Mouse (Mus musculus) C2C12 (cell line): Measurements from ENCODE around the gene Rnf207. TPM values are rescaled to one million over a fixed set of nuclear protein-coding genes. Genes with fewer than 3 reads are reported as not detected.

Experiments used
- H3K27me3 ChIP-seq: one replicate; pipeline ENCODE4 v1.6.1; 2011; ENCODE audit not compliant: control insufficient read depth, insufficient read depth, insufficient read length
- H3K36me3 ChIP-seq: one replicate; pipeline ENCODE4 v1.6.1; 2011; ENCODE audit not compliant: control insufficient read depth, insufficient read depth
- H3K4me3 ChIP-seq: one replicate; pipeline ENCODE4 v1.5.1; 2011; ENCODE audit warnings: mild to moderate bottlenecking, control low read depth; ENCODE audit not compliant: poor library complexity, insufficient read depth, severe bottlenecking
- H3K79me2 ChIP-seq: one replicate; pipeline ENCODE4 v1.6.1; 2011; ENCODE audit not compliant: control insufficient read depth, insufficient read depth
- H3K79me3 ChIP-seq: one replicate; pipeline ENCODE4 v1.6.1; 2011; ENCODE audit warnings: low read depth, control low read depth
- H3ac ChIP-seq: one replicate; pipeline ENCODE3; 2011; ENCODE audit warnings: low read depth; ENCODE audit not compliant: control insufficient read depth, insufficient read length
- CEBPB ChIP-seq: IDR thresholded peaks from one replicate; pipeline ENCODE4 v1.6.1; 2011; ENCODE audit warnings: low read depth, mild to moderate bottlenecking, control low read depth, moderate library complexity
- CTCF ChIP-seq: IDR thresholded peaks from one replicate; pipeline ENCODE4 v1.5.1; 2011; ENCODE audit not compliant: control insufficient read depth, insufficient read depth, insufficient read length
- FOSL1 ChIP-seq: IDR thresholded peaks from one replicate; pipeline ENCODE4 v1.8.0; 2011; ENCODE audit warnings: mild to moderate bottlenecking, low read length; ENCODE audit not compliant: poor library complexity, insufficient read depth, severe bottlenecking
- MAX ChIP-seq: IDR thresholded peaks from one replicate; pipeline ENCODE4 v1.6.1; 2011; ENCODE audit warnings: mild to moderate bottlenecking, control low read depth
- MYOD1 ChIP-seq: IDR thresholded peaks from one replicate; pipeline ENCODE4 v1.6.1; 2011; ENCODE audit warnings: low read depth; ENCODE audit not compliant: control insufficient read depth, insufficient read length
- MYOG ChIP-seq: IDR thresholded peaks from one replicate; pipeline ENCODE4 v1.6.1; 2011; ENCODE audit not compliant: control insufficient read depth, insufficient read length; ENCODE audit errors: extremely low read depth
- USF1 ChIP-seq: IDR thresholded peaks from one replicate; pipeline ENCODE4 v1.6.1; 2011; ENCODE audit warnings: low read depth, mild to moderate bottlenecking, control low read depth, moderate library complexity
- polyA plus RNA-seq: library from polyadenylated mRNA; unstranded; fragments of >200 nt; fragmentation: generic; extraction: Trizol; gene quantifications from one replicate; pipeline ENCODE4 v1.2.1, GENCODE M21; 2012; ENCODE audit warnings: missing spikeins

Rnf207 gene
- polyA plus RNA-seq, 1 experiment: 0.23 TPM

DNA sequence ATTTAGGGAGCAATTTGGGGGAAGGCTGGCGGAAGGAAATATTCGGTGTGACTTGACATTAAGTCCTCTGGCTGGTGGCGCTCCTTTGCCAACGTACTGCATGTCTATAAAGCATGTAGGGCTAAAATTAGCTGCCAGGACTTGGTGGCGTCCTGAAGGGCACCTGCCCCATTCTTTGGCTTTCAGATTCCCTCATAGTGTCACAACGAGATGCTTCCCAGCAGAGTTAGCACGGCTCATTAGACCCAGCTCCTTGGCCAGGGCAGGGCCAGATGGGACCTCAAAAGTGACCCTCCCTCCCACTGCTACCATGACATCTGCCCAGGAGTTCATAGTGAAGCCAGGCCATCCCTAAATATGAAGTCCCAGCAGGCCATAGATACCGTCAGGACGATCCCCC, 48.2 kb downstream of the Rnf207 start:
- H3K27me3 ChIP-seq: no peaks in the 10 kb centered on the region
- no peaks in the 10 kb centered on the region for H3K79me3 ChIP-seq
- no peak for TF ChIP-seq FOSL1
- no peak for TF ChIP-seq MAX
- TF ChIP-seq MYOG: no peak
- TF ChIP-seq USF1: no peak
- no peak for TF ChIP-seq CEBPB
- TF ChIP-seq MYOD1: no peak
- no peak for TF ChIP-seq CTCF
- no peaks in the 10 kb centered on the region for H3K79me2 ChIP-seq
- H3K4me3 ChIP-seq: no peak overlapping the region
- H3K36me3 ChIP-seq: peaks cover 20% of the 10 kb centered on the region
- H3ac ChIP-seq: no peak overlapping the region

DNA sequence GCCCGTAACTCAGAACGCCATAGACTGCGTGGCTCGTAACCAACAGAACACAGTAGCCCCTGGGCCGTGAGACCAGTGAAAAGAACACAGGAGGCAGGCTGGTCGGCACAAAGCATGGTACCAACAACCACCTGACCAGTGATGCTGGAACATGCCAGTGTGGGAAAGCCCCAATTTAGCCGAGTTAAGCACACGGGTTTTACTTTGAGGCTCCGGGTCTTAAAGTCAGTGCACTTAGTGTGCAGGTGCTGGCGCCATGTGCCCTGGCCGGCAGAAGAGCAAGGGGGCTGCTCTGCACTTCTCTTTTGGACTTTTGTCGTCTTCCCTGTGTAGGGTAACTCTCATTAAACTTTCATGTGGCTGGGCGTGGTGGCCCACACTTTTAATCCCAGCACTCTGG, 48.8 kb downstream of the Rnf207 start:
- no peaks in the 10 kb centered on the region for H3K79me3 ChIP-seq
- H3ac ChIP-seq: no peak overlapping the region
- H3K79me2 ChIP-seq: no peaks in the 10 kb centered on the region
- H3K4me3 ChIP-seq: no peak overlapping the region
- H3K36me3 ChIP-seq: peaks cover 23% of the 10 kb centered on the region
- no peaks in the 10 kb centered on the region for H3K27me3 ChIP-seq
- no peak for TF ChIP-seq CTCF

GRCm38 (mm10) chr4:152267748-152268369, 50.9 kb downstream of the Rnf207 start:
- Histone ChIP-seq H3K79me3 (no peaks in the 10 kb centered on the region), H3K36me3 (peaks cover 40% of the 10 kb centered on the region), H3K79me2 (no peaks in the 10 kb centered on the region), H3K27me3 (no peaks in the 10 kb centered on the region), H3ac (no peak overlapping the region), H3K4me3 (no peak overlapping the region)
- TF ChIP-seq MYOG (no peak), CTCF (no peak), MAX (peak; percentile 67), FOSL1 (no peak), CEBPB (peak; percentile 6), USF1 (no peak), MYOD1 (peak; percentile 98)

DNA sequence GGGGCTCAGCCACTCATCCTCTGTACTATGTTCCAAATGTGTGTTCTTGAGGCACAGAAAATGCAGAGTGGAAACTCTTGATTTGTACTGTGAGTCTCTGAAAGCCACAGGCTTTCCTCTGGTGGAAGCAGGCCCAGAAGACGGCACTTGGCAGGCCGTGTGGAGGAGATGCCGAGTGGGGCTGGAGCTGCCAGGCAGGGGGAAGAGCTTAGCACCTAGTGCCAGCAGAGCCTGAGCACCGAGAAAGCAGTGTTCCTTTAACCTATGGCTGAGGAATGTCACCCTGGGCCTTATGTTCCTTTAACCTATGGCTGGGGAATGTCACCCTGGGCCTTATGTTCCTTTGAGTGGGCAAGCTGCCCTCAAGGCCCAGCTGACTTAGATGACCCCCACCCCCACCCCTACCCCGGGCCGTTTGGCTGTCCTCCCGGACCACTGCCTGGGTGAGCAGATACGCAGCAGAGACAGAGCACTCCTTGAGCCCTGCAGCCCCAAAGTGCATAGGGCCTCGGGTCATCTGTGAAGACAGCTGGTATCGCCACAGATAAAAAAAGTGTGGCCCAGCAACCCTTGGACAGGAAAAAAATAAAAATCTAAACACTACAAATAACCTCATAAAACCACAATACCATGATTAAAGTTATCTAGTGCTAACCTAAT, 52.4 kb downstream of the Rnf207 start:
- peaks cover 53% of the 10 kb centered on the region for H3K36me3 ChIP-seq
- H3K79me2 ChIP-seq: no peaks in the 10 kb centered on the region
- H3K4me3 ChIP-seq: no peak overlapping the region
- H3K27me3 ChIP-seq: no peaks in the 10 kb centered on the region
- H3ac ChIP-seq: no peak overlapping the region
- TF ChIP-seq CTCF: no peak
- no peak for TF ChIP-seq FOSL1
- no peak for TF ChIP-seq MYOD1
- TF ChIP-seq USF1: no peak
- no peak for TF ChIP-seq MAX
- TF ChIP-seq CEBPB: no peak
- no peak for TF ChIP-seq MYOG
- no peaks in the 10 kb centered on the region for H3K79me3 ChIP-seq

DNA sequence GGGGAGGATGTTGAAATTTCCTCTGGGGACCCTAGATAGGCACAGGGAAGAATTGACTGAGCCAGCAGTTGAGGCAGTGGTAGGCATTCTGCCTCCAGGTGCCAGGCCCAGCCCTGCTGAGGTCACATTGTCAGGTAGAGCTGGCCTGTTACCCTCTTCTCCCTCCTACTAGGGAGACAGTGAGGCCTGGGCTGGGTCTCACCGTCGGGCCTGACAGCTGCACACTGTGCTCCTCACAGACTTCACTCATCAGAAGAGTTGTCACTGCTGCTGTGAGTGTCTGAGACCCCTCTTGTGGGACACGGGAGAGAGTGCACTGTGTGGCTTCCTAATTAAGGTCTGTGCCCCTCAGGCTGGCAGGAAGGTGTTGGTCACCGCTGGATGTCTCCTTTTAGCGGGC, 53.0 kb downstream of the Rnf207 start:
- H3K4me3 ChIP-seq: no peak overlapping the region
- no peak overlapping the region for H3ac ChIP-seq
- no peaks in the 10 kb centered on the region for H3K27me3 ChIP-seq
- no peaks in the 10 kb centered on the region for H3K79me2 ChIP-seq
- H3K79me3 ChIP-seq: no peaks in the 10 kb centered on the region
- peaks cover 53% of the 10 kb centered on the region for H3K36me3 ChIP-seq
- TF ChIP-seq MYOD1: no peak

GRCm38 (mm10) chr4:152264867-152265568, 53.8 kb downstream of the Rnf207 start:
- H3K79me2 ChIP-seq: no peaks in the 10 kb centered on the region
- no peak overlapping the region for H3ac ChIP-seq
- H3K4me3 ChIP-seq: no peak overlapping the region
- no peaks in the 10 kb centered on the region for H3K27me3 ChIP-seq
- H3K36me3 ChIP-seq: peaks cover 53% of the 10 kb centered on the region
- no peaks in the 10 kb centered on the region for H3K79me3 ChIP-seq
- no peak for TF ChIP-seq CTCF
- TF ChIP-seq MAX: peak; percentile 87
- no peak for TF ChIP-seq USF1
- no peak for TF ChIP-seq FOSL1
- TF ChIP-seq CEBPB: no peak
- TF ChIP-seq MYOD1: peak; percentile 24
- TF ChIP-seq MYOG: no peak
